Mouse (Mus musculus) stomach, postnatal 0 days (tissue): ENCODE measurements at regions not wholly inside any gene's neighbourhood (a gene's known extent, or its start where the extent isn't known, plus 50 kb on each side); places are given as distances from the start of the nearest gene placed in this dataset.

Source experiments
- CTCF ChIP-seq: IDR thresholded peaks from 2 replicates; pipeline ENCODE4 v1.5.1; 2016; ENCODE audit warnings: antibody characterized with exemption, low read depth, mild to moderate bottlenecking, moderate library complexity
- EP300 ChIP-seq: optimal IDR thresholded peaks from 2 replicates; pipeline ENCODE3; 2016; ENCODE audit warnings: antibody characterized with exemption

GRCm38 (mm10) chr11:56349766-56350165 is 309.0 kb upstream of the Nmur2 start:
- TF ChIP-seq CTCF (no peak), EP300 (no peak)
